Mouse (Mus musculus) adrenal gland, postnatal 4 days (tissue): ENCODE measurements around the gene Gabre. TPM values are rescaled to one million over a fixed set of nuclear protein-coding genes. Genes with fewer than 3 reads are reported as not detected.
A peak's percentile ranks its signal among the peaks of the same experiment; 100 is the strongest.

ENCODE experiments used
- DNase-seq, 2 experiments: peaks; one replicate each; pipeline ENCODE4 v3.0.0; 2021 to 2022; ENCODE audit warnings: low spot score in 2 of 2, mixed read lengths in 2 of 2
- long read RNA-seq, 2 experiments: library from polyadenylated mRNA; stranded (forward); transcript quantifications; one replicate each; pipeline ENCODE4 v2.0.0; 2021
- microRNA-seq: library from miRNA; unstranded; fragments of <30 nt; microRNA quantifications from one replicate; pipeline ENCODE4 v1.2.0, GENCODE M21; 2021
- total RNA-seq, 2 experiments: library from RNA; stranded (reverse); gene quantifications; 2 replicates each; pipeline ENCODE4 v1.2.3; 2021

The Gabre gene
- 1 to 10 TPM; 2.1 to 3.9 TPM for total RNA-seq
- long read RNA-seq, experiment 1, partial matches to known transcripts = 0 of 1 reads
- long read RNA-seq, experiment 1, other reads (novel, unspliced or antisense) = 1 of 1 reads
- long read RNA-seq, experiment 2 = 0 reads

- DNase-seq = peak; percentile 3 to 5
Observed at GRCm38 (mm10) chrX:72274659-72275371, at the start of gene Gabre. Gene Gabre, minus strand, starts transcription at chrX:72274803.

GRCm38 (mm10) chrX:72297812-72298211 is 23.2 kb upstream of the Gabre start:
- DNase-seq = no peak

GRCm38 (mm10) chrX:72275372-72275663 is 715 bp upstream of the Gabre start:
- no peak for DNase-seq

GRCm38 (mm10) chrX:72273966-72274658 is 491 bp downstream of the Gabre start:
- no peak for DNase-seq

- no peak for DNase-seq
Observed at GRCm38 (mm10) chrX:72270637-72271036, 4.0 kb downstream of the Gabre start.

GRCm38 (mm10) chrX:72221717-72222116 is 52.9 kb downstream of the Gabre start, which contains the start of gene Magea4:
Gene Magea4, plus strand, starts transcription at chrX:72222017.
- DNase-seq = no peak

Small RNA genes within 50 kb of the gene (microRNA-seq; reads per million reads assigned to microRNA genes)
- gene Mir224 (443 reads per million, percentile 65 among the genes with 10 or more reads in this experiment), gene Mir452 (25.2 reads per million, percentile 31 among the genes with 10 or more reads in this experiment)

Other genes with a start within 250 kb of the Gabre start
- not detected for gene Magea4, start 52.8 kb downstream of the Gabre start, total RNA-seq
- gene Magea10, start 112.1 kb upstream of the Gabre start, total RNA-seq = not detected